Mouse (Mus musculus): ENCODE data around the gene Sdr9c7. TPM values are rescaled to one million over a fixed set of nuclear protein-coding genes. Genes with fewer than 3 reads are reported as not detected.
"Not testable (repeated sequence)": the region's sequence is repeated elsewhere in the genome, so short reads cannot be mapped to it uniquely, and the experiment has no call there.

The Sdr9c7 gene
- polyA plus RNA-seq, 1 experiment = not detected

GRCm38 (mm10) chr10:127924597-127925378, 26.5 kb downstream of the Sdr9c7 start:
- H3K4me3 ChIP-seq (replicated peaks) = no peak overlapping the region
- TF ChIP-seq GATA1 (IDR thresholded peaks at IDR 0.05; ENCODE audit: low read length) = no peak
- TF ChIP-seq TAL1 (IDR thresholded peaks at IDR 0.05; ENCODE audit: low read length) = no peak
- no peaks in the 10 kb centered on the region for H3K36me3 ChIP-seq (ENCODE audit: control insufficient read depth)
- H3K9me3 ChIP-seq (ENCODE audit: control insufficient read depth, low read length) = no peaks in the 10 kb centered on the region
- H3K27me3 ChIP-seq (ENCODE audit: control insufficient read depth) = no peaks in the 10 kb centered on the region
- H3K4me1 ChIP-seq (ENCODE audit: control insufficient read depth) = no peaks in the 10 kb centered on the region

GRCm38 (mm10) chr10:127927737-127928136, 29.4 kb downstream of the Sdr9c7 start:
- Histone ChIP-seq H3K9me3 (ENCODE audit: control insufficient read depth, low read length) (no peaks in the 10 kb centered on the region), H3K27me3 (ENCODE audit: control insufficient read depth) (no peaks in the 10 kb centered on the region), H3K4me1 (ENCODE audit: control insufficient read depth) (no peaks in the 10 kb centered on the region), H3K36me3 (ENCODE audit: control insufficient read depth) (no peaks in the 10 kb centered on the region), H3K4me3 (replicated peaks) (no peak overlapping the region)
- TF ChIP-seq TAL1 (IDR thresholded peaks at IDR 0.05; ENCODE audit: low read length) (no peak), GATA1 (IDR thresholded peaks at IDR 0.05; ENCODE audit: low read length) (no peak)

GRCm38 (mm10) chr10:127932290-127932926, 34.1 kb downstream of the Sdr9c7 start:
- Histone ChIP-seq H3K36me3 (ENCODE audit: control insufficient read depth) (no peaks in the 10 kb centered on the region), H3K4me3 (replicated peaks) (no peak overlapping the region), H3K4me1 (ENCODE audit: control insufficient read depth) (no peaks in the 10 kb centered on the region), H3K9me3 (ENCODE audit: control insufficient read depth, low read length) (no peaks in the 10 kb centered on the region), H3K27me3 (ENCODE audit: control insufficient read depth) (no peaks in the 10 kb centered on the region)
- TF ChIP-seq GATA1 (IDR thresholded peaks at IDR 0.05; ENCODE audit: low read length) (no peak), TAL1 (IDR thresholded peaks at IDR 0.05; ENCODE audit: low read length) (no peak)

GRCm38 (mm10) chr10:127936271-127936670, 38.0 kb downstream of the Sdr9c7 start:
- Histone ChIP-seq H3K4me1 (ENCODE audit: control insufficient read depth) (no peaks in the 10 kb centered on the region), H3K36me3 (ENCODE audit: control insufficient read depth) (no peaks in the 10 kb centered on the region), H3K9me3 (ENCODE audit: control insufficient read depth, low read length) (peaks cover 4% of the 10 kb centered on the region), H3K27me3 (ENCODE audit: control insufficient read depth) (no peaks in the 10 kb centered on the region), H3K4me3 (replicated peaks) (no peak overlapping the region)
- no peak for TF ChIP-seq TAL1 (IDR thresholded peaks at IDR 0.05; ENCODE audit: low read length)
- TF ChIP-seq GATA1 (IDR thresholded peaks at IDR 0.05; ENCODE audit: low read length) = no peak

- Histone ChIP-seq H3K4me3 (replicated peaks) (no peak overlapping the region), H3K27me3 (ENCODE audit: control insufficient read depth) (no peaks in the 10 kb centered on the region), H3K9me3 (ENCODE audit: control insufficient read depth, low read length) (peaks cover 4% of the 10 kb centered on the region), H3K4me1 (ENCODE audit: control insufficient read depth) (no peaks in the 10 kb centered on the region), H3K36me3 (ENCODE audit: control insufficient read depth) (no peaks in the 10 kb centered on the region)
- TF ChIP-seq GATA1 (IDR thresholded peaks at IDR 0.05; ENCODE audit: low read length) (no peak), TAL1 (IDR thresholded peaks at IDR 0.05; ENCODE audit: low read length) (no peak)
Observed at GRCm38 (mm10) chr10:127936747-127937409, 38.6 kb downstream of the Sdr9c7 start.

GRCm38 (mm10) chr10:127937428-127938010, 39.2 kb downstream of the Sdr9c7 start:
- Histone ChIP-seq H3K4me3 (replicated peaks) (no peak overlapping the region), H3K36me3 (ENCODE audit: control insufficient read depth) (no peaks in the 10 kb centered on the region), H3K27me3 (ENCODE audit: control insufficient read depth) (no peaks in the 10 kb centered on the region), H3K9me3 (ENCODE audit: control insufficient read depth, low read length) (peaks cover 4% of the 10 kb centered on the region), H3K4me1 (ENCODE audit: control insufficient read depth) (no peaks in the 10 kb centered on the region)
- TF ChIP-seq TAL1 (IDR thresholded peaks at IDR 0.05; ENCODE audit: low read length) (no peak), GATA1 (IDR thresholded peaks at IDR 0.05; ENCODE audit: low read length) (no peak)

- H3K4me1 ChIP-seq (ENCODE audit: control insufficient read depth); H3K36me3 ChIP-seq (ENCODE audit: control insufficient read depth); H3K9me3 ChIP-seq (ENCODE audit: control insufficient read depth, low read length); H3K27me3 ChIP-seq (ENCODE audit: control insufficient read depth); H3K4me3 ChIP-seq (replicated peaks): not testable (repeated sequence)
Observed at GRCm38 (mm10) chr10:127939667-127940066, 41.3 kb downstream of the Sdr9c7 start.

GRCm38 (mm10) chr10:127945432-127946064, 47.2 kb downstream of the Sdr9c7 start:
- Histone ChIP-seq H3K27me3 (ENCODE audit: control insufficient read depth) (no peaks in the 10 kb centered on the region), H3K4me1 (ENCODE audit: control insufficient read depth) (no peaks in the 10 kb centered on the region), H3K36me3 (ENCODE audit: control insufficient read depth) (no peaks in the 10 kb centered on the region), H3K9me3 (ENCODE audit: control insufficient read depth, low read length) (no peaks in the 10 kb centered on the region), H3K4me3 (replicated peaks) (no peak overlapping the region)
- TF ChIP-seq TAL1 (IDR thresholded peaks at IDR 0.05; ENCODE audit: low read length) (no peak), GATA1 (IDR thresholded peaks at IDR 0.05; ENCODE audit: low read length) (no peak)
